In genomic region chr12:91710876-91711275, GRCm38 (mm10) we compare ENCODE assay signal across 14 mouse cellular contexts.
DNase-seq lines count a peak whose midpoint lies in the region; ATAC-seq and TF ChIP-seq lines count a peak whose summit lies in the region.
"Had no signal": no experiment of that assay in that cellular context is flagged by ENCODE, and none has a peak within 500 bp of the region (broad histone marks: within the 10 kb centered on the region; RNA-seq: fewer than 3 reads in every experiment).

No protein-coding gene starts in this region.

- no peak overlapping the region for H3K4me3 ChIP-seq in midbrain, embryonic 10.5 days
- no peak overlapping the region for H3K4me3 ChIP-seq in midbrain, embryonic 15.5 days
- H3K4me3 ChIP-seq in midbrain, embryonic 11.5 days (ENCODE audit: low read depth, low read length): no peak overlapping the region
- H3K4me3 ChIP-seq in stomach, postnatal 0 days (ENCODE audit: low read depth, low read length): no peak overlapping the region
- H3K4me3 ChIP-seq: embryonic facial prominence, embryonic 13.5 days; lung, embryonic 15.5 days had no signal

- peak overlapping the region; percentile 46 for H3K27ac ChIP-seq in midbrain, embryonic 10.5 days (replicated peaks)
- no peak overlapping the region for H3K27ac ChIP-seq in midbrain, embryonic 15.5 days
- no peak overlapping the region for H3K27ac ChIP-seq in midbrain, embryonic 11.5 days (ENCODE audit: low read depth, low read length)
- no peak overlapping the region for H3K27ac ChIP-seq in stomach, postnatal 0 days (replicated peaks)
- H3K27ac ChIP-seq: embryonic facial prominence, embryonic 13.5 days; kidney, postnatal 0 days; lung, embryonic 15.5 days had no signal

- H3K4me2 ChIP-seq in midbrain, embryonic 15.5 days: no peak overlapping the region
- H3K4me2 ChIP-seq in midbrain, embryonic 11.5 days: no peak overlapping the region
- no peak overlapping the region for H3K4me2 ChIP-seq in stomach, postnatal 0 days (replicated peaks; ENCODE audit: low read depth)
- H3K4me2 ChIP-seq: embryonic facial prominence, embryonic 13.5 days; heart, embryonic 11.5 days; lung, embryonic 15.5 days had no signal

- 44% methylated on average over 3 of the region's 3 CpGs for WGBS in midbrain, embryonic 10.5 days
- WGBS in midbrain, embryonic 15.5 days: 34% methylated on average over 3 of the region's 3 CpGs
- 27% methylated on average over 3 of the region's 3 CpGs for WGBS in midbrain, embryonic 11.5 days
- WGBS in stomach, postnatal 0 days: 32% methylated on average over 3 of the region's 3 CpGs

- ATAC-seq in midbrain, embryonic 15.5 days (replicated peaks): no peak
- peak; percentile 50 for ATAC-seq in midbrain, embryonic 11.5 days (ENCODE audit: low FRiP score)
- no peak for ATAC-seq in stomach, postnatal 0 days (ENCODE audit: low FRiP score, low TSS enrichment)

- no peak overlapping the region for H3K9ac ChIP-seq in midbrain, embryonic 15.5 days
- H3K9ac ChIP-seq in midbrain, embryonic 11.5 days (ENCODE audit: low read length): no peak overlapping the region
- H3K9ac ChIP-seq in stomach, postnatal 0 days (ENCODE audit: low read length): no peak overlapping the region
- H3K9ac ChIP-seq: embryonic facial prominence, embryonic 13.5 days; lung, embryonic 15.5 days had no signal

- DNase-seq in midbrain, embryonic 10.5 days (ENCODE audit: low spot score): no peak
- peak; percentile 68 to 80 for DNase-seq in layer of hippocampus, adult 18-20 months (ENCODE audit: low spot score in 2 of 2)
- DNase-seq in midbrain, embryonic 11.5 days (ENCODE audit: low spot score, missing footprints): no peak
- DNase-seq in right cerebral cortex, postnatal 36 days (ENCODE audit: low spot score in 2 of 2): peak; percentile 46 to 50
- no peak for DNase-seq in spleen, postnatal 14 days (ENCODE audit: low spot score in 2 of 2)
- DNase-seq in stomach, postnatal 0 days (ENCODE audit: low spot score): no peak
- DNase-seq in cerebellum, postnatal 36 days: no peak
- DNase-seq: adrenal gland, postnatal 36 days; thymus, postnatal 25 days had no signal

- peaks cover 15% of the 10 kb centered on the region for H3K36me3 ChIP-seq in midbrain, embryonic 10.5 days
- H3K36me3 ChIP-seq in midbrain, embryonic 15.5 days (replicated peaks): no peaks in the 10 kb centered on the region
- no peaks in the 10 kb centered on the region for H3K36me3 ChIP-seq in midbrain, embryonic 11.5 days (ENCODE audit: control insufficient read depth, insufficient read depth, low read length)
- H3K36me3 ChIP-seq in stomach, postnatal 0 days (ENCODE audit: control insufficient read depth, insufficient read depth, low read length): no peaks in the 10 kb centered on the region
- H3K36me3 ChIP-seq: embryonic facial prominence, embryonic 13.5 days; lung, embryonic 15.5 days had no signal

- no peak for TF ChIP-seq CTCF in stomach, postnatal 0 days (IDR thresholded peaks at IDR 0.05; ENCODE audit: low read depth)

- no peaks in the 10 kb centered on the region for H3K27me3 ChIP-seq in midbrain, embryonic 10.5 days (ENCODE audit: low read depth, poor library complexity, severe bottlenecking)
- no peaks in the 10 kb centered on the region for H3K27me3 ChIP-seq in midbrain, embryonic 15.5 days (replicated peaks)
- H3K27me3 ChIP-seq in midbrain, embryonic 11.5 days (ENCODE audit: control insufficient read depth, insufficient read depth, low read length): no peaks in the 10 kb centered on the region
- no peaks in the 10 kb centered on the region for H3K27me3 ChIP-seq in stomach, postnatal 0 days (ENCODE audit: control insufficient read depth, insufficient read depth, low read length)
- H3K27me3 ChIP-seq: embryonic facial prominence, embryonic 13.5 days; lung, embryonic 15.5 days had no signal

- TF ChIP-seq EP300 in stomach, postnatal 0 days (optimal IDR thresholded peaks at IDR 0.05): no peak

- no peaks in the 10 kb centered on the region for H3K9me3 ChIP-seq in midbrain, embryonic 10.5 days (replicated peaks)
- no peaks in the 10 kb centered on the region for H3K9me3 ChIP-seq in midbrain, embryonic 15.5 days
- H3K9me3 ChIP-seq in midbrain, embryonic 11.5 days (ENCODE audit: control insufficient read depth, low read length): no peaks in the 10 kb centered on the region
- H3K9me3 ChIP-seq in stomach, postnatal 0 days (ENCODE audit: control insufficient read depth, low read length): no peaks in the 10 kb centered on the region
- H3K9me3 ChIP-seq: embryonic facial prominence, embryonic 13.5 days; lung, embryonic 15.5 days had no signal

- H3K4me1 ChIP-seq in midbrain, embryonic 10.5 days: peaks cover 15% of the 10 kb centered on the region
- H3K4me1 ChIP-seq in midbrain, embryonic 15.5 days: no peaks in the 10 kb centered on the region
- H3K4me1 ChIP-seq in midbrain, embryonic 11.5 days (ENCODE audit: control insufficient read depth, insufficient read depth, low read length): peaks cover 3% of the 10 kb centered on the region; the same call in 1 of the 2 replicates
- no peaks in the 10 kb centered on the region for H3K4me1 ChIP-seq in stomach, postnatal 0 days (replicated peaks; ENCODE audit: control insufficient read depth, insufficient read depth)
- H3K4me1 ChIP-seq: lung, embryonic 15.5 days had no signal

Comparison
In these comparisons a context has a peak if more than half of its experiments do, and no peak if none do; other contexts are left out.
1. DNase-seq: peak in layer of hippocampus, adult 18-20 months (2 of 2) and right cerebral cortex, postnatal 36 days (2 of 2); none in midbrain, embryonic 10.5 days (single experiment), midbrain, embryonic 11.5 days (single experiment), spleen, postnatal 14 days (0 of 2), stomach, postnatal 0 days (single experiment) and cerebellum, postnatal 36 days (0 of 2).